Mouse (Mus musculus) embryonic facial prominence, embryonic 15.5 days (tissue): ENCODE measurements at regions not wholly inside any gene's neighbourhood (a gene's known extent, or its start where the extent isn't known, plus 50 kb on each side); places are given as distances from the start of the nearest gene placed in this dataset.

Source experiments
- ATAC-seq: fragments of 200-750 bp; cut with Nextera tagmentation; 2 replicates; pipeline ENCODE4 v1.8.0; 2017; ENCODE audit warnings: low read depth, moderate TSS enrichment; ENCODE audit not compliant: insufficient number of reproducible peaks, low FRiP score, low TSS enrichment
- H3K27ac ChIP-seq: fragments of 300-500 bp; sonication (generic); replicated peaks from 2 replicates; pipeline ENCODE4 v1.5.1; 2015; ENCODE audit warnings: mild to moderate bottlenecking, inconsistent platforms
- H3K27me3 ChIP-seq: fragments of 300-500 bp; sonication (generic); 2 replicates; pipeline ENCODE4 v1.6.1; 2015; ENCODE audit warnings: inconsistent platforms
- H3K36me3 ChIP-seq: fragments of 300-500 bp; sonication (generic); 2 replicates; pipeline ENCODE4 v1.6.1; 2015; ENCODE audit warnings: mild to moderate bottlenecking, inconsistent platforms
- H3K4me1 ChIP-seq: fragments of 300-500 bp; sonication (generic); 2 replicates; pipeline ENCODE4 v1.6.1; 2015; ENCODE audit warnings: inconsistent platforms
- H3K4me2 ChIP-seq: fragments of 300-500 bp; sonication (generic); replicated peaks from 2 replicates; pipeline ENCODE4 v1.6.1; 2015; ENCODE audit warnings: mild to moderate bottlenecking, inconsistent platforms
- H3K4me3 ChIP-seq: fragments of 300-500 bp; sonication (generic); replicated peaks from 2 replicates; pipeline ENCODE4 v1.5.1; 2015; ENCODE audit warnings: mild to moderate bottlenecking, inconsistent platforms
- H3K9ac ChIP-seq: fragments of 300-500 bp; sonication (generic); 2 replicates; pipeline ENCODE4 v1.6.1; 2015; ENCODE audit warnings: inconsistent platforms
- H3K9me3 ChIP-seq: fragments of 300-500 bp; sonication (generic); replicated peaks from 2 replicates; pipeline ENCODE4 v1.6.1; 2016; ENCODE audit warnings: inconsistent platforms
- WGBS: fragments of 180-500 bp; shearing (Covaris S2); methylation state at CpG from one replicate; pipeline ENCODE4 v1.1.7; 2015; 5-methylcytosine and 5-hydroxymethylcytosine counted together

DNA sequence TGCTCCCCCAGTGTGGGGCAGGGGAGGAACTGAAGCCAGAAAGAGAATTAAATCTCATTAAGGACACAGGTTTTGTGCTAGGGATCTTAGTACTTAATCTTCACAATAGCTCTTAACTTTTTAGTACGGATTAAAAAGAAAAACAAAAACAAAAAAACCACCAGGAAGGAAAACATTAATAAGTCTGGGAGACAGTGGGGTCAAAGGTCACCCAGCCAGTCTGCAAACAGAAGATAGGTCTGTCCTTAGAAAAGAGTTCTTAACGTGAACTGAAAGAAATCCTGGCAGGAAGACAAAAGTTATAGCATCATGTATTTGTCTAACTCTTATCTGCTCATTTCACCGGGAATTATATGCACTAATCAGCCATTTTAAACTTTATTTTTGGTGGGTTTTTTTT is 158.8 kb upstream of the Ell2 start:
- Histone ChIP-seq H3K9me3 (no peaks in the 10 kb centered on the region), H3K27me3 (no peaks in the 10 kb centered on the region), H3K4me2 (no peak overlapping the region), H3K36me3 (no peaks in the 10 kb centered on the region), H3K4me1 (no peaks in the 10 kb centered on the region), H3K9ac (no peak overlapping the region), H3K27ac (no peak overlapping the region), H3K4me3 (no peak overlapping the region)
- 39% methylated on average over 3 of the region's 3 CpGs for WGBS
- ATAC-seq = no peak

DNA sequence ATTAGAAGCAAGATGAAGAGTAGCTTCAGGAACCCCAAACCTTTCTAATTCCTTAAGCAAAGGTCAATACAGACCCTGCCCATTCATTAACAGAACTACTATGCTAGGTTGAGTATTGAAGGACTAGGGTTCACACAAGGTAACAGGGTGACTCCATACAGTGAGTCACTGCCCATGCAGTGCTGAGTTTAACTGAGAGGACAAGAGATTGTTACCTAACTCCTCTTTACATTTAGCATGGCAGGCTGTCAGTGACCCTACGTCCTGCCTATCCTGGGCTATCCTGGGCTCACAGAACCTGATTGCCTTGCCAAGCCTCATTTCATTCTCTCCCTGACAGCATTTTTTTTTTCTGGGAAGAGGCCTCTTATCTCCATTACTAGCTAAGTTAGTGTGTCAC is 127.6 kb upstream of the Ell2 start:
- no peak for ATAC-seq
- 81% methylated on average over 1 of the region's 1 CpGs for WGBS
- H3K9me3 ChIP-seq = no peaks in the 10 kb centered on the region

GRCm38 (mm10) chr13:75590836-75591235 is 115.7 kb upstream of the Ell2 start:
- Histone ChIP-seq H3K9me3 (no peaks in the 10 kb centered on the region), H3K9ac (no peak overlapping the region), H3K4me3 (no peak overlapping the region), H3K27ac (no peak overlapping the region), H3K4me2 (no peak overlapping the region), H3K4me1 (no peaks in the 10 kb centered on the region), H3K27me3 (no peaks in the 10 kb centered on the region), H3K36me3 (no peaks in the 10 kb centered on the region)
- 44% methylated on average over 2 of the region's 2 CpGs for WGBS
- no peak for ATAC-seq

More for the DNA sequence above, 127.6 kb upstream of the Ell2 start:
- Histone ChIP-seq H3K4me3 (no peak overlapping the region), H3K36me3 (no peaks in the 10 kb centered on the region), H3K9ac (no peak overlapping the region), H3K27ac (no peak overlapping the region), H3K4me2 (no peak overlapping the region), H3K27me3 (no peaks in the 10 kb centered on the region), H3K4me1 (no peaks in the 10 kb centered on the region)

- Histone ChIP-seq H3K9me3 (no peaks in the 10 kb centered on the region), H3K4me2 (no peak overlapping the region), H3K27me3 (no peaks in the 10 kb centered on the region), H3K36me3 (no peaks in the 10 kb centered on the region), H3K9ac (no peak overlapping the region), H3K4me3 (no peak overlapping the region), H3K27ac (no peak overlapping the region), H3K4me1 (no peaks in the 10 kb centered on the region)
- 83% methylated on average over 2 of the region's 2 CpGs for WGBS
- ATAC-seq = no peak
These were observed 109.7 kb upstream of the Ell2 start for GRCm38 (mm10) chr13:75596856-75597255.

GRCm38 (mm10) chr13:75598186-75598585 is 108.4 kb upstream of the Ell2 start:
- no peaks in the 10 kb centered on the region for H3K27me3 ChIP-seq
- H3K9ac ChIP-seq = no peak overlapping the region

GRCm38 (mm10) chr13:75598675-75599074 is 107.9 kb upstream of the Ell2 start:
- Histone ChIP-seq H3K27ac (no peak overlapping the region), H3K36me3 (no peaks in the 10 kb centered on the region), H3K27me3 (no peaks in the 10 kb centered on the region), H3K4me3 (no peak overlapping the region), H3K4me1 (no peaks in the 10 kb centered on the region), H3K9me3 (no peaks in the 10 kb centered on the region), H3K4me2 (no peak overlapping the region), H3K9ac (no peak overlapping the region)
- no peak for ATAC-seq
- 61% methylated on average over 1 of the region's 1 CpGs for WGBS

More at GRCm38 (mm10) chr13:75598186-75598585, 108.4 kb upstream of the Ell2 start:
- H3K9me3 ChIP-seq = no peaks in the 10 kb centered on the region
- H3K4me3 ChIP-seq = no peak overlapping the region
- no peak overlapping the region for H3K27ac ChIP-seq
- H3K4me1 ChIP-seq = no peaks in the 10 kb centered on the region
- H3K36me3 ChIP-seq = no peaks in the 10 kb centered on the region
- ATAC-seq = no peak
- H3K4me2 ChIP-seq = no peak overlapping the region

DNA sequence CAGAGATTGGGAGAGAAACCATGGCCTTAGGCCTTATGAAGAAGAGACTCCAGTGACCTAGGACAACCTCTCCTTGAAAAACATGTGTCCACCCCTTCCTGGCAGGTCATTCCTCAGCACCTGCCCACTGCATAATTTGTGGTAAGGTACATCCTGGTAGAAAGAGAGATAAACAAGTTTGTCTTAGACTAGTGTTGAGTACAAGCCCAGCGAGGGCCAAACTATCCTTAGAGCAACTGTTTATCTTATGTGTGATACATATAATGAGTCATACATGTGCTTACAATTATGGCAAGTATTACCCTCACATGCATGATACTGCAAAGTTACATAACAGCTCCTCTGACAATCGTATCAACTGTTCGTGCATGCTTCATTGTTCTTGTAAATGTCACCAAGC is 83.3 kb upstream of the Ell2 start:
- Histone ChIP-seq H3K36me3 (no peaks in the 10 kb centered on the region), H3K27me3 (no peaks in the 10 kb centered on the region), H3K4me2 (no peak overlapping the region), H3K4me3 (no peak overlapping the region), H3K9me3 (no peaks in the 10 kb centered on the region), H3K9ac (no peak overlapping the region), H3K27ac (no peak overlapping the region), H3K4me1 (no peaks in the 10 kb centered on the region)
- 67% methylated on average over 3 of the region's 3 CpGs for WGBS
- ATAC-seq = no peak

GRCm38 (mm10) chr13:75627405-75627804 is 79.2 kb upstream of the Ell2 start:
- H3K9me3 ChIP-seq = no peaks in the 10 kb centered on the region
- no peak overlapping the region for H3K4me3 ChIP-seq
- no peaks in the 10 kb centered on the region for H3K4me1 ChIP-seq
- WGBS = 67% methylated on average over 1 of the region's 1 CpGs
- H3K27me3 ChIP-seq = no peaks in the 10 kb centered on the region
- H3K4me2 ChIP-seq = no peak overlapping the region
- no peak overlapping the region for H3K9ac ChIP-seq
- H3K36me3 ChIP-seq = no peaks in the 10 kb centered on the region
- H3K27ac ChIP-seq = no peak overlapping the region
- no peak for ATAC-seq

DNA sequence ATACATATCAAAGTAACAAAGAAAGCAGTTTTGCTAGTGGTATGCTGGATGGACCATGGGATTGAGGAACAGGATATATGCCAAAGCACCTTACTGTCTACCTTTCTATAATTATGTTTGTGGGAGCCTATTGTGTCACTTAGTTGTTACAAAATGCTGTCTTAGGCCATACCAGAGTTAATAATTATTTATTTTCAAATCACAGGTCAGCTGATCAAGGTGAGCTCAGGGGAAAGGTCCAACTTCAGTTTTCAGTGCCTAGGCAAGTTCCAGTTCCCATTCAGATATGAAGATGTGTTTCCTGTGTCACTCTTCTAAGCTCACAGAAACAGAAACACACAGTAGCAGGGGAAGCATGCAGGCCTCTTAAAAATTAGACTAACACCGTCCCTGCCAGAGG is 75.5 kb upstream of the Ell2 start:
- Histone ChIP-seq H3K27ac (no peak overlapping the region), H3K36me3 (no peaks in the 10 kb centered on the region), H3K9me3 (no peaks in the 10 kb centered on the region), H3K4me1 (no peaks in the 10 kb centered on the region), H3K27me3 (no peaks in the 10 kb centered on the region), H3K4me2 (no peak overlapping the region), H3K4me3 (no peak overlapping the region), H3K9ac (no peak overlapping the region)
- no peak for ATAC-seq
- WGBS = 81% methylated on average over 1 of the region's 1 CpGs

DNA sequence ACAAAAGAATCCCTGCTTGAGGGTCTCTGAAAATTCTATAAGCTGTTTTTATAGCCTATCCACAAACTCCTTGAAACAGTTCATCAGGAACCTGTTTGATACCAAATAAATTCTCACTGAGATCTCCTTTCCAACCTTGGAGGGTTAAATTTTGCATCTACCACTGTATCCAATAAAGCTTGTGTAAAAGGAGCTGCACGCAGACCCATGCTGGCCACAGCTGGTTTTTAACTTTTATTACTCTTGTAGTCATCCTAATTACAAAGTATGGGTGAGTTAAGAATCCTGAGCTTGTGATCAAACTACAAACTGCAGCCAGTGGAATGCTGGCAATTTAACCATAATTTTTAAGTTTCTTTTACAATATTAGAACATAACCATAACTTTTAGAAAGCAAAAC is 59.0 kb upstream of the Ell2 start:
- Histone ChIP-seq H3K9ac (no peak overlapping the region), H3K27ac (no peak overlapping the region), H3K27me3 (no peaks in the 10 kb centered on the region), H3K9me3 (no peaks in the 10 kb centered on the region), H3K4me1 (no peaks in the 10 kb centered on the region), H3K4me3 (no peak overlapping the region), H3K4me2 (no peak overlapping the region), H3K36me3 (no peaks in the 10 kb centered on the region)
- ATAC-seq = no peak
- WGBS = 29% methylated on average over 1 of the region's 1 CpGs

DNA sequence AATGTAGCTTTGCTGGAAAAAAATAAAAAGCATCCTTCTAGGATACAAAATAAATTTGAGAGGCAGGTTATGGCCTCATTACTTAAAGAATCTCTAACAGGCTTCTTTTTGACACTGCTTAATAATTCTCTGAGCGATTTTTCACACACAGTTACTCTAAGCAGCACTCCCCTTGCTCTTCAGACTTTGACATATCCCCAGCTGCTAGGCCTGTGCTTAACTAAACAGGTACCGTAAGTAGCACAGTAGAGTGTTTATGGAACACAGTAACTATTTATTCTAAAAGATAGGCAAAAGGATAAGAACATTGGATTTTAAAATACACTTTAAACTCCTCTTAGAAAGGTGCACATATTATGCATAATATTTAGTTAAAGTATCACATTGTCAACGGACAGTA is 54.6 kb upstream of the Ell2 start:
- ATAC-seq = no peak
- Histone ChIP-seq H3K9me3 (no peaks in the 10 kb centered on the region), H3K4me1 (no peaks in the 10 kb centered on the region), H3K27me3 (no peaks in the 10 kb centered on the region), H3K4me3 (no peak overlapping the region), H3K4me2 (no peak overlapping the region), H3K36me3 (no peaks in the 10 kb centered on the region), H3K27ac (no peak overlapping the region), H3K9ac (no peak overlapping the region)
- 86% methylated on average over 3 of the region's 3 CpGs for WGBS

GRCm38 (mm10) chr13:75652966-75653365 is 53.6 kb upstream of the Ell2 start:
- H3K4me2 ChIP-seq = no peak overlapping the region
- no peak overlapping the region for H3K4me3 ChIP-seq
- H3K4me1 ChIP-seq = no peaks in the 10 kb centered on the region
- WGBS = 86% methylated on average over 2 of the region's 2 CpGs
- H3K9me3 ChIP-seq = no peaks in the 10 kb centered on the region
- no peak for ATAC-seq
- H3K36me3 ChIP-seq = no peaks in the 10 kb centered on the region
- H3K27ac ChIP-seq = no peak overlapping the region
- no peaks in the 10 kb centered on the region for H3K27me3 ChIP-seq
- no peak overlapping the region for H3K9ac ChIP-seq
